Comparison of ENCODE assay signal across 18 mouse cellular contexts in the genomic region with DNA sequence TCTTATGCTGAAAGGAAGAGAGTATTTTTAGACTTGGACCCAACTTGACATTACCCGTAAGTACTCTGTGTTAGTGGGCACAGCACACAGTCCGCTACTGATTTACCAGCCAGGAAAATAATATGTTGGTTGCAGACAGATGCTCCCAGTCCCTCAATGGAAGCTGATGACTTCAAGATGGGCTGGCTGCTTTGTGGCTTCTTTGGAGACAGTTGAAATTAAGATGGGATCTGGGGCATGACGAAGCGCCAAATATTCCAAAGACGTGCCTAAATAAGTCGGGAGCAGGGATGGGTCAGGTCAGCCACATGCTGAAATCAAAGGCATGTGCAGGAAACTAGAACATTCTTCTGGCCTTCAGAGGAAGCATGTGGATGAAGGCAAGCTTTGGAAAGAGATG.
DNase-seq lines count a peak whose midpoint lies in the region; ATAC-seq and TF ChIP-seq lines count a peak whose summit lies in the region.
"Had no signal": no experiment of that assay in that cellular context is flagged by ENCODE, and none has a peak within 500 bp of the region (broad histone marks: within the 10 kb centered on the region; RNA-seq: fewer than 3 reads in every experiment).

No protein-coding gene starts in this region.

- TF ChIP-seq POLR2A in limb, embryonic 14.5 days (IDR thresholded peaks at IDR 0.05; ENCODE audit: borderline replicate concordance, extremely low read depth, insufficient read depth, insufficient read length): no peak

- H3K27ac ChIP-seq in limb, embryonic 14.5 days (replicated peaks; ENCODE audit: low read depth, low read length): no peak overlapping the region
- no peak overlapping the region for H3K27ac ChIP-seq in limb, embryonic 10.5 days
- no peak overlapping the region for H3K27ac ChIP-seq in embryonic facial prominence, embryonic 14.5 days (replicated peaks; ENCODE audit: low read depth, low read length)
- H3K27ac ChIP-seq: forebrain, embryonic 13.5 days; heart, embryonic 13.5 days; hindbrain, embryonic 15.5 days had no signal

- no peak for ATAC-seq in limb, embryonic 14.5 days (ENCODE audit: low FRiP score, low read depth)
- ATAC-seq in embryonic facial prominence, embryonic 14.5 days (ENCODE audit: low read depth): peak; percentile 71; the same call in 1 of the 2 replicates
- ATAC-seq: forebrain, embryonic 13.5 days; forebrain, postnatal 0 days had no signal

- WGBS in limb, embryonic 14.5 days: 72% methylated on average over 6 of the region's 6 CpGs
- WGBS in limb, embryonic 10.5 days: 90% methylated on average over 6 of the region's 6 CpGs
- 56% methylated on average over 6 of the region's 6 CpGs for WGBS in embryonic facial prominence, embryonic 14.5 days

- no peak overlapping the region for H3K4me2 ChIP-seq in limb, embryonic 14.5 days (replicated peaks; ENCODE audit: low read depth, low read length, severe bottlenecking)
- no peak overlapping the region for H3K4me2 ChIP-seq in embryonic facial prominence, embryonic 14.5 days (ENCODE audit: low read depth, low read length)
- H3K4me2 ChIP-seq: forebrain, embryonic 13.5 days; heart, embryonic 13.5 days; hindbrain, embryonic 15.5 days had no signal

- no peaks in the 10 kb centered on the region; the same call in 1 of the 2 replicates for H3K4me1 ChIP-seq in limb, embryonic 14.5 days (ENCODE audit: control insufficient read depth, insufficient read depth, low read length)
- H3K4me1 ChIP-seq in limb, embryonic 10.5 days: peaks cover 12% of the 10 kb centered on the region
- H3K4me1 ChIP-seq in embryonic facial prominence, embryonic 14.5 days (ENCODE audit: control insufficient read depth, insufficient read depth, low read length): no peaks in the 10 kb centered on the region
- H3K4me1 ChIP-seq: forebrain, embryonic 13.5 days; hindbrain, embryonic 15.5 days had no signal

- H3K36me3 ChIP-seq in limb, embryonic 14.5 days (ENCODE audit: control insufficient read depth, insufficient read depth, low read length): no peaks in the 10 kb centered on the region
- H3K36me3 ChIP-seq in limb, embryonic 10.5 days: no peaks in the 10 kb centered on the region
- H3K36me3 ChIP-seq in embryonic facial prominence, embryonic 14.5 days (ENCODE audit: control insufficient read depth, insufficient read depth, low read length): no peaks in the 10 kb centered on the region
- H3K36me3 ChIP-seq: heart, embryonic 13.5 days; hindbrain, embryonic 15.5 days had no signal

- H3K4me3 ChIP-seq in limb, embryonic 14.5 days (replicated peaks; ENCODE audit: low read length): no peak overlapping the region
- H3K4me3 ChIP-seq in limb, embryonic 10.5 days: no peak overlapping the region
- no peak overlapping the region for H3K4me3 ChIP-seq in embryonic facial prominence, embryonic 14.5 days (ENCODE audit: low read depth, low read length)
- H3K4me3 ChIP-seq: forebrain, embryonic 13.5 days; heart, embryonic 13.5 days; hindbrain, embryonic 15.5 days had no signal

- H3K27me3 ChIP-seq in limb, embryonic 14.5 days (ENCODE audit: control insufficient read depth, insufficient read depth, low read length): no peaks in the 10 kb centered on the region
- H3K27me3 ChIP-seq in limb, embryonic 10.5 days (ENCODE audit: low read depth, poor library complexity, severe bottlenecking): no peaks in the 10 kb centered on the region
- no peaks in the 10 kb centered on the region for H3K27me3 ChIP-seq in embryonic facial prominence, embryonic 14.5 days (replicated peaks; ENCODE audit: control insufficient read depth, insufficient read depth, low read length)
- H3K27me3 ChIP-seq: forebrain, embryonic 13.5 days; heart, embryonic 13.5 days; hindbrain, embryonic 15.5 days had no signal

- H3K9ac ChIP-seq in limb, embryonic 14.5 days (ENCODE audit: low read depth, low read length, severe bottlenecking): no peak overlapping the region
- H3K9ac ChIP-seq in embryonic facial prominence, embryonic 14.5 days (ENCODE audit: low read depth, low read length): no peak overlapping the region
- H3K9ac ChIP-seq: forebrain, embryonic 13.5 days; forebrain, postnatal 0 days; heart, embryonic 13.5 days; hindbrain, embryonic 15.5 days had no signal

- peak; percentile 69 for DNase-seq in limb, embryonic 14.5 days (ENCODE audit: low spot score)
- DNase-seq in limb, embryonic 10.5 days (ENCODE audit: low spot score): no peak
- peak; percentile 92 for DNase-seq in embryonic facial prominence, embryonic 14.5 days (ENCODE audit: low spot score)
- peak; percentile 12 for DNase-seq in mesoderm, embryonic 11.5 days (ENCODE audit: low read depth, low spot score)
- no peak for DNase-seq in right cerebral cortex, postnatal 4 days
- no peak for DNase-seq in heart, adult 8-10 months (ENCODE audit: low spot score)
- DNase-seq: adrenal gland, adult 8-10 months; cerebellum, adult 11 months; cerebellum, adult 8-10 months; cerebellum, postnatal 14 days; embryo, embryonic 11 days; forebrain, postnatal 0 days; gastrocnemius, postnatal 25 days; heart, postnatal 36 days; kidney, adult 11 months had no signal

- no peaks in the 10 kb centered on the region for H3K9me3 ChIP-seq in limb, embryonic 14.5 days (ENCODE audit: control insufficient read depth, low read length)
- no peaks in the 10 kb centered on the region for H3K9me3 ChIP-seq in limb, embryonic 10.5 days (replicated peaks)
- no peaks in the 10 kb centered on the region for H3K9me3 ChIP-seq in embryonic facial prominence, embryonic 14.5 days (ENCODE audit: control insufficient read depth, low read length)
- H3K9me3 ChIP-seq: forebrain, embryonic 13.5 days; heart, embryonic 13.5 days; hindbrain, embryonic 15.5 days had no signal

Comparison
In these comparisons a context has a peak if more than half of its experiments do, and no peak if none do; other contexts are left out.
1. DNase-seq: peak in limb, embryonic 14.5 days (single experiment), embryonic facial prominence, embryonic 14.5 days (single experiment) and mesoderm, embryonic 11.5 days (single experiment); none in limb, embryonic 10.5 days (single experiment), right cerebral cortex, postnatal 4 days (single experiment) and heart, adult 8-10 months (single experiment).